Mouse (Mus musculus) limb, embryonic 12.5 days (tissue): ENCODE data around the gene Csad. TPM values are rescaled to one million over a fixed set of nuclear protein-coding genes. Genes with fewer than 3 reads are reported as not detected.

Source experiments
- ATAC-seq: fragments of 200-750 bp; cut with Nextera tagmentation; 2 replicates; pipeline ENCODE4 v1.8.0; 2017; ENCODE audit warnings: low read depth, moderate TSS enrichment; ENCODE audit not compliant: insufficient number of reproducible peaks, insufficient read depth, low FRiP score, low TSS enrichment
- H3K27ac ChIP-seq: fragments of 300-500 bp; sonication (generic); 2 replicates; pipeline ENCODE4 v1.5.1; 2016; ENCODE audit warnings: mild to moderate bottlenecking, moderate library complexity
- H3K27me3 ChIP-seq: fragments of 300-500 bp; sonication (generic); 2 replicates; pipeline ENCODE4 v1.6.1; 2016; ENCODE audit warnings: mild to moderate bottlenecking, moderate library complexity
- H3K36me3 ChIP-seq: fragments of 300-500 bp; sonication (generic); 2 replicates; pipeline ENCODE4 v1.6.1; 2016; ENCODE audit warnings: mild to moderate bottlenecking, moderate library complexity
- H3K4me1 ChIP-seq: fragments of 300-500 bp; sonication (generic); replicated peaks from 2 replicates; pipeline ENCODE4 v1.6.1; 2016
- H3K4me2 ChIP-seq: fragments of 300-500 bp; sonication (generic); 2 replicates; pipeline ENCODE4 v1.6.1; 2016; ENCODE audit warnings: mild to moderate bottlenecking, moderate library complexity
- H3K4me3 ChIP-seq: fragments of 300-500 bp; sonication (generic); replicated peaks from 2 replicates; pipeline ENCODE4 v1.5.1; 2016; ENCODE audit warnings: mild to moderate bottlenecking
- H3K9ac ChIP-seq: fragments of 300-500 bp; sonication (generic); replicated peaks from 2 replicates; pipeline ENCODE4 v1.6.1; 2016; ENCODE audit warnings: mild to moderate bottlenecking, moderate library complexity
- H3K9me3 ChIP-seq: fragments of 300-500 bp; sonication (generic); 2 replicates; pipeline ENCODE4 v1.6.1; 2016; ENCODE audit warnings: mild to moderate bottlenecking, moderate library complexity
- WGBS: fragments of 180-500 bp; shearing (Covaris S2); methylation state at CpG from one replicate; pipeline ENCODE4 v1.1.7; 2016; 5-methylcytosine and 5-hydroxymethylcytosine counted together
- polyA plus RNA-seq: library from polyadenylated mRNA; unstranded; fragments of >200 nt; fragmentation: Nextera tagmentation; extraction: Ambion mirVana; gene quantifications from 2 replicates; pipeline ENCODE4 v1.2.1, GENCODE M21; 2016

Csad gene
- polyA plus RNA-seq, 1 experiment from 2014 or later: 72.9 TPM

DNA sequence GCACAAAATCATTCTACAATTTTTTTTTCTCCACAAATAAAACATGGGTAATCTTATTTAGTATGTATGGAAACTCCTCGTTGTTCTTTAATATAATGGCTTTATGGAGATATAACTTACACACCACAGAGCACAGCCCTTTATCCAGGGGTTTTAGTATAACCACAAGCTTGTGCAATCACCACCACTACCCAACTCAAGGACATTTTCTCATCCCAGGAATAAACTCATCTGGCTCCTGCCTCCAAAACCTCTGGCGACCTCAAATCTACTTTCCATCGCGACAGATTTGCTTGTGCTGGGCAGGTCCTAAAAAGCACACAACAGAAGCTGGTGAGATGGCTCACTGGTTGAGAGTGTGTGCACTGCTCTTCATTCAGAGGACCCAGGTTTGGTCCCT, 10.9 kb downstream of the Csad start:
- ATAC-seq: no peak
- Histone ChIP-seq H3K4me2 (no peak overlapping the region), H3K4me1 (0 out of 2 replicates have a peak, but pooled peaks cover 6% of the 10 kb centered on the region), H3K27ac (no peak overlapping the region), H3K4me3 (no peak overlapping the region), H3K9ac (no peak overlapping the region), H3K36me3 (0 out of 2 replicates have a peak, but pooled peaks cover 5% of the 10 kb centered on the region), H3K9me3 (no peaks in the 10 kb centered on the region), H3K27me3 (no peaks in the 10 kb centered on the region)
- 89% methylated on average over 4 of the region's 4 CpGs for WGBS

DNA sequence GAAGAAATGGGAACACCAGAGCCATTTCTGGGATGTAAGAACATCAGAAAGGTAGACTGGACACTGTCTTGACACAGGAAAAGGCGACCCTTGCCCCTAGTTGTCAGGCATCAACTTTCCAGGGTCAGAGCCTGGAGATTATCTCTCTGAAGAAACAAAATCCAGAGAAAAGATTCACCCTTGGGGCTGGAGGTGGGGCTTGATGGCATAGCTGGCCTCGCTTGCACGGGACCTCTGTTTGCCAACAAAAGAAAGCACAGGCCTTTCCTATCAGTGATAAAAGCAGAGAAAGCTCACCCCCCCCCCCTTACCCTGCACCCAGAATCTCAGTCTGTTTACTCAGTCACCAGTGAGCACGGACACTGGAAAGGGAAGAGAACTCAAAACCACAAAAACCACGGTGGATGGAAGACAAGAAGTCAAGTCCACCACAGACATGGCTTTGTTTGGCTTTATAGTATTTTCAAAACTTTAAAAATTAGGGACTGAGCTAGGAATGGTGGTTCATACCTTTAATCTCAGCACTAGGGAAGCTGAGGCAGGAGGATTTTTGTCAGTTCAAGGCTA, 11.6 kb downstream of the Csad start:
- Histone ChIP-seq H3K4me2 (no peak overlapping the region), H3K36me3 (peaks cover 6% of the 10 kb centered on the region; the same call in 1 of the 2 replicates), H3K4me3 (no peak overlapping the region), H3K27me3 (no peaks in the 10 kb centered on the region), H3K4me1 (0 out of 2 replicates have a peak, but pooled peaks cover 6% of the 10 kb centered on the region), H3K9me3 (no peaks in the 10 kb centered on the region), H3K9ac (no peak overlapping the region), H3K27ac (no peak overlapping the region)
- ATAC-seq: no peak
- 69% methylated on average over 5 of the region's 5 CpGs for WGBS

DNA sequence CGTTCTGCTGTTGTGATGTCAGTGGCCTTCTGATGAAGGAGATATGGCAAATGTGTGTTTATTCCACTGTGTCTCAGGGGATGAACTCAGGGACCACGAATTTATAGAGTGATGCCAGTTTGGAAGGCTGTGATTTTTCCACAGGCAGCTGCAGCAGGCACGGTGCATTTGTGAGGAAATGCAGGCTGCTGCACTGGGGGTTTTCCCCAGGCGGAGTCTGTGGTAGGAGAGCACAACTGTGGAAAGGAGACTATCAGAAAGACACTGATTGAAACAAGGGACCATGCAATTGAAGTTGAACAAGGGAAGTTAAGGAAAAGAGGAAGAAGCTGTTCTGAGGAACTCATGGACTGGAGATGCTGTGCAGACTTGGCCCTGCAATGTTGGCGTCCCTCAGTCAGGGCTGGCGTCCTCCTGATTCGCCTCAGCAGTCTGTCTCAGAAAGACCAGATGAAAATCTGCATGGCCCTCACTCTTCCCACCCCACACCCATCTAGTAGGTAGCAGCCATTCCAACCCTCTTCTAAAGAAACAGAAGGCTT, 12.2 kb downstream of the Csad start:
- Histone ChIP-seq H3K4me1 (0 out of 2 replicates have a peak, but pooled peaks cover 6% of the 10 kb centered on the region), H3K4me2 (no peak overlapping the region), H3K9me3 (no peaks in the 10 kb centered on the region), H3K9ac (no peak overlapping the region), H3K4me3 (no peak overlapping the region), H3K27me3 (no peaks in the 10 kb centered on the region), H3K36me3 (peaks cover 12% of the 10 kb centered on the region; the same call in 1 of the 2 replicates), H3K27ac (no peak overlapping the region)
- WGBS: 78% methylated on average over 7 of the region's 7 CpGs
- ATAC-seq: no peak

DNA sequence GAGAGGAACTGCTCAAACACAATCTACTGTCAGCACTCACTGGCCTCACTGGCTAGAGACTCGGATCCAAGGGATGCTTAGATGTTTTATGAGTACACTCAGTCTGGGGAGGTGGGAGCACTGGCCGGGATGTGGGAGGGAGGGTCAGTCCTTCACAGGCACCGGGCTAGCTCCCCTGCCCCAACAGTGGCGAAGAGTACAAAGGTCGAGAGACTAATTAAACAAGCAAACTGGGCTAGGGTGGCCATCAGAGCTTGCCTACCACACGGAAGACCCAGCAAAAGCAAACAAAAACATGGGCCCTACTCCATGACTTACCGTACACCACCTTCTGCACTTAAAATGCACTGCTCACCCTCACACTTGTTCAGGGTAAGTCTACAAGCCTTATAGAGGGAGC, 12.8 kb downstream of the Csad start:
- Histone ChIP-seq H3K9me3 (no peaks in the 10 kb centered on the region), H3K27ac (0 out of 2 replicates have a peak overlapping the region, but pooled peaks have one; percentile 23), H3K27me3 (no peaks in the 10 kb centered on the region), H3K4me3 (no peak overlapping the region), H3K4me1 (0 out of 2 replicates have a peak, but pooled peaks cover 6% of the 10 kb centered on the region), H3K9ac (no peak overlapping the region), H3K4me2 (no peak overlapping the region), H3K36me3 (peaks cover 17% of the 10 kb centered on the region)
- 57% methylated on average over 7 of the region's 7 CpGs for WGBS
- ATAC-seq: no peak

DNA sequence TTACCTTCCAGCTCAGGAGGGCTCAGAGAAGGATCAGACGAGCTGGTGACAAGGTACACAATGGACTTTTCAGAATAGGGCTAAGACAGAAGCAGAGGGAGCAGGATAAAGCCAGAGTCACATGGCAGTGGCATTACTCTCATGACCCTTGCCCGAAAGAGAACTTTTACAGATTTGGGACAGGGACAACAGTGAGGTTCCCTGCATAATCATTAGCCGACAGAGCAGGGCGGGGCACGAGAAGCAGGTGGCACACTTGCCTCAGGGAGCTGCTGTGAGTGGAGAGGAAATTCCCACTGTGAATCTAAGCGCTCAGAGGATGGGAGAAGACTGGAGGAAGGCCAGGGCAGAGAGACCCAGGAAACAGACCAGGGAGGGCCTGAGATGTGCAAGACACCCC, 15.6 kb downstream of the Csad start:
- ATAC-seq: no peak
- H3K9ac ChIP-seq: no peak overlapping the region
- peaks cover 45% of the 10 kb centered on the region for H3K36me3 ChIP-seq
- 66% methylated on average over 6 of the region's 6 CpGs for WGBS
- H3K9me3 ChIP-seq: no peaks in the 10 kb centered on the region
- H3K27ac ChIP-seq: no peak overlapping the region
- no peak overlapping the region for H3K4me2 ChIP-seq
- no peak overlapping the region for H3K4me3 ChIP-seq
- H3K27me3 ChIP-seq: no peaks in the 10 kb centered on the region
- 0 out of 2 replicates have a peak, but pooled peaks cover 6% of the 10 kb centered on the region for H3K4me1 ChIP-seq

DNA sequence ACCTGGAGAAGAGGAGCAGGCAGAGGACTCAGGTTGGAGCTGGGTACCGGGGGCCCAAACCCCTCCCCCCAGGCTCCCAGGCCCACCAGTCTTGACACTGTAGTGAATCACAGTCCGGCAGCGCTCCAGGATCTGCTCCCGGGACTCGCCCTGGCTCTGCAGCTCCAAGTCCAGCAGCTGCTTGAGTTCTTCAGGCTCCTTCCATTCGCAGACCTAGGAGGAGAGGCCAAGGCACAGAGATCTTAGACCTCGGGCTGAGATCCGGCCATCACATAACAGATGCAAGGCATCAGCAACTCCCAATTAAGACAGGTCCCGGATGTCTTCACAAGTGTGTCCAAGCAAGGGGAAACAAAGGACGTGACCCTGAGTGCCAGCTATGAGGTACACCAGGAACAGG, 16.4 kb downstream of the Csad start:
- Histone ChIP-seq H3K4me3 (no peak overlapping the region), H3K9me3 (no peaks in the 10 kb centered on the region), H3K4me1 (0 out of 2 replicates have a peak, but pooled peaks cover 6% of the 10 kb centered on the region), H3K36me3 (peaks cover 52% of the 10 kb centered on the region), H3K4me2 (no peak overlapping the region), H3K27ac (no peak overlapping the region), H3K27me3 (no peaks in the 10 kb centered on the region), H3K9ac (no peak overlapping the region)
- ATAC-seq: no peak
- WGBS: 89% methylated on average over 10 of the region's 10 CpGs

DNA sequence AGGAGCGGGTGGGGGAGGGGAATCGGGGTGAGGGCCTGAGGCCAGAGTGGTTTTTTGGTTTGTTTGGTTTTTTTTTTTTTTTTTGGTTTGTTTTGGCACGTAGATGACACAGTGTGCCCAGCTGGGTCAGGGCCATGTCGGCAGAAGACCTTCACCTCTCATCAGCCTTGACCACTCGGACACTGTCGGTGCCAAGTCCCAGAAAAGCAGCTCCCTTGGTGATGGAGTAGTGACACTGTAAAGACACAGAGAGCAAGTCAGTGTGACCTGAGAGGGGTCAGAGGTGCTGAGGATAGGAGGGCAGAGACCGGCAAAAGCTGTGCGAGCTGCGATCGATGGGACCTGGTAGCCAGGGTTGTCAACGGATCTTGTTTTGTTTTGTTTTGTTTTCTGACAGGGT, 18.3 kb downstream of the Csad start:
- WGBS: 86% methylated on average over 11 of the region's 11 CpGs
- Histone ChIP-seq H3K4me1 (no peaks in the 10 kb centered on the region), H3K27ac (no peak overlapping the region), H3K36me3 (peaks cover 54% of the 10 kb centered on the region), H3K4me3 (no peak overlapping the region), H3K4me2 (no peak overlapping the region), H3K9ac (no peak overlapping the region), H3K9me3 (no peaks in the 10 kb centered on the region), H3K27me3 (no peaks in the 10 kb centered on the region)
- no peak for ATAC-seq

DNA sequence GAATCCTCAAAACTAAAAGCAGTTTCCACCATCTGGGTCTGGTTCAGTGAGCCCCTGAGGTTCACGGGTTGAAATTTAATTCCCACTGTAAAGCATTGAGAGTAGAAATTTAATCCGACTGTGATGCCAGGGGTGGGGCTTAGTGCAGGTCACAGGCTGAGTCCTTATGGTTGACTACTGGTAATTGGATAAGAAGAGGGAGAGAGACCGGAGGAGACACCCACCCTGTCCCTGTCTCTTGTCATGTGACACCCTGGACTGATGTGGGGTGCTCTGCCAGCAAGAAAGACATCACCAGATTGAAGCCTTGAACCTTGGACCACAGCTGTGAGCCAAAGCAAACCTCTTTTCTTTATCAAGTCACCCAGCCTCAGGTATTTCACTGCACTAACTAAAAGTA, 21.4 kb downstream of the Csad start:
- no peak overlapping the region for H3K4me3 ChIP-seq
- no peak overlapping the region for H3K9ac ChIP-seq
- no peak for ATAC-seq
- H3K4me1 ChIP-seq: no peaks in the 10 kb centered on the region
- H3K4me2 ChIP-seq: no peak overlapping the region
- H3K27me3 ChIP-seq: no peaks in the 10 kb centered on the region
- H3K27ac ChIP-seq: no peak overlapping the region
- H3K9me3 ChIP-seq: no peaks in the 10 kb centered on the region
- 73% methylated on average over 3 of the region's 3 CpGs for WGBS
- H3K36me3 ChIP-seq: peaks cover 69% of the 10 kb centered on the region

DNA sequence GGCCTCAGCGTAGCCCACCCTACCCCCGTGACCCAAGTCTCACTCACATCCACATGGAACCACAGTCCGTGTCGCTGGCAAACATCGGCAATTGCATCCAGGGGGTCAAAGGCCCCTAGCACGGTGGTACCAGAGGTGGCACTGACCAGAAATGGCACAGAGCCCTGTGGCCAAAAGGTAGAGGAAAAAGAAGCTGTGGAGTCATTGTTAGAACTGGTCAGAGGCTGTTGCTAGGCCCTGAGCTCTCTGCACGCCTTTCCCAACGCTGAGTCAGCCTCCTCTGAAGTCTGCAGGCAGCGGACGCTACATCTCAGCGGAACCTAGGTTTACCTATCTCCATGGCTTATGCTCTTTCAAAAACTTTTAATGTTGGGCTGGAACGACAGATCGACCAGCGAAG, 24.6 kb downstream of the Csad start:
- ATAC-seq: no peak
- no peaks in the 10 kb centered on the region for H3K27me3 ChIP-seq
- no peak overlapping the region for H3K4me3 ChIP-seq
- no peaks in the 10 kb centered on the region for H3K4me1 ChIP-seq
- H3K4me2 ChIP-seq: no peak overlapping the region
- no peaks in the 10 kb centered on the region for H3K9me3 ChIP-seq
- H3K27ac ChIP-seq: no peak overlapping the region
- no peak overlapping the region for H3K9ac ChIP-seq
- whole genome bisulfite sequencing: 91% methylated on average over 14 of the region's 14 CpGs
- H3K36me3 ChIP-seq: peaks cover 58% of the 10 kb centered on the region

DNA sequence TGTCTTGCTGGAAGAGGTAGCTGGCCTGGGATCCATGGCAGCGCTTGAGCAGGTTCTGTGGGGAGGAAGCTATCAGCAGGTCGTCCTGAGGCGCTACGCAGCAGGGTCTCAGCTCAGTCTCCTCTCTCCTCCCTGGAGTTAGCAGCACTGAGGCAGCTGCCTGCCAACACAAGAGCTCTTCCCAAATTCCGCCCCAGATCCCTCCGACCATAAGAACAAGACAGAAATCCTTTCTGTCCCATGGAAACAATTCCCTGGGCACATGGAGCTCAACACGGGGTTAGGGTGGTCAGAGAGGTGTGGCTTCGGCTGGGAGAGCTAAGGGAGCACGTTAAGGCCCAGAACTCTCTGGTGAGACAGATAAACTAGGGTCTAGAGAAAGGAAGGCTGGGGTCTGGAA, 25.4 kb downstream of the Csad start:
- no peak overlapping the region for H3K27ac ChIP-seq
- H3K4me1 ChIP-seq: no peaks in the 10 kb centered on the region
- peaks cover 5% of the 10 kb centered on the region; the same call in 1 of the 2 replicates for H3K9me3 ChIP-seq
- H3K27me3 ChIP-seq: no peaks in the 10 kb centered on the region
- peaks cover 55% of the 10 kb centered on the region for H3K36me3 ChIP-seq
- no peak overlapping the region for H3K4me2 ChIP-seq
- 85% methylated on average over 9 of the region's 9 CpGs for WGBS
- no peak for ATAC-seq
- no peak overlapping the region for H3K9ac ChIP-seq
- no peak overlapping the region for H3K4me3 ChIP-seq

DNA sequence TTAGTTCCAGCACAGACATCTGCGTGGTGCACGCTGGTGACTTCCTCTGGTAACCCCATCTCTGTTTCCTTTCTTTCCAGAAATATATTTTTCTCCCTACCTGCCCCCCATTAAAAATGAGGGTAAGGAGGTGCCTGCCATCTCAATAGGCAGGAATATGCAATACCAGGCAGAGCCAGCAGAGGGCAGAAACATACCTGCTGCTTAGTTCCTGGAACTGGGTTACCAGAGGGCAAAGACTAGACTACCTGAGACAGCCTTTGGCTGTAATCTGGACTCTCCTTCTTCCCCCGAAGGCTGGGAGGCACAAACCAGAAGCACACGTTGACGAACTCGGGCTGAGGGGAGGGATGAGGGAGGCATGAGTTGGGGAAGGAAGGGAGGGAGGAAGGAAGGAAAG, 26.2 kb downstream of the Csad start:
- peaks cover 5% of the 10 kb centered on the region; the same call in 1 of the 2 replicates for H3K9me3 ChIP-seq
- no peak overlapping the region for H3K27ac ChIP-seq
- H3K9ac ChIP-seq: no peak overlapping the region
- peaks cover 47% of the 10 kb centered on the region for H3K36me3 ChIP-seq
- no peaks in the 10 kb centered on the region for H3K4me1 ChIP-seq
- H3K4me2 ChIP-seq: no peak overlapping the region
- no peak overlapping the region for H3K4me3 ChIP-seq
- ATAC-seq: no peak
- H3K27me3 ChIP-seq: no peaks in the 10 kb centered on the region
- WGBS: 12% methylated on average over 6 of the region's 6 CpGs

DNA sequence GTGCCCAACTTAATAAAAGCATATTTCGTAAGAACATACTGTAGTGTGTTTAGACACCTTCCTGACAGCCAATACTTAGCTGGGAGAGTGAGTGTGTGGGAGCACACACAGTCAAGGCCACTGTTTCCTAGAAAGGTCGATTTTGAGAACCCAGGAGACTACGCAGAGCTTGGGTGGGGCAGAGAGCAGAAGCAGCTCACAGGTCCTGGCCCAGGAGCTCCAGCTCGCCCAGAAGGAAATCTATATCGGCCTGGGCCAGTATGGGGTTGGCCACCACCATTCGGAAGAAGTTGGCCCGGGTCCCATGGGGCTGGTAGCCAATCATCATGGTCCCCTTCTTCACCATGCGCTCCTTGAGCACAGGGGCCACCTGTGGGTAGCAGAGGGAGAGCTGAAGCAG, 27.1 kb downstream of the Csad start:
- Histone ChIP-seq H3K9me3 (peaks cover 5% of the 10 kb centered on the region; the same call in 1 of the 2 replicates), H3K27me3 (no peaks in the 10 kb centered on the region), H3K27ac (no peak overlapping the region), H3K9ac (no peak overlapping the region), H3K4me2 (no peak overlapping the region), H3K4me1 (no peaks in the 10 kb centered on the region), H3K36me3 (peaks cover 40% of the 10 kb centered on the region; the same call in 1 of the 2 replicates), H3K4me3 (no peak overlapping the region)
- 90% methylated on average over 8 of the region's 8 CpGs for WGBS
- ATAC-seq: no peak
